Mouse (Mus musculus): ENCODE measurements around the gene Itga9. TPM values are rescaled to one million over a fixed set of nuclear protein-coding genes. Genes with fewer than 3 reads are reported as not detected.

Gene Itga9
- polyA plus RNA-seq, 1 experiment from 2014 or later, result 4.0 TPM

- H3K36me3 ChIP-seq, result no peaks in the 10 kb centered on the region
- H3K4me3 ChIP-seq, result no peak overlapping the region
- 53% methylated on average over 4 of the region's 4 CpGs for WGBS
- H3K27ac ChIP-seq (replicated peaks), result no peak overlapping the region
- no peaks in the 10 kb centered on the region for H3K9me3 ChIP-seq (replicated peaks)
- no peaks in the 10 kb centered on the region for H3K4me1 ChIP-seq
- no peaks in the 10 kb centered on the region for H3K27me3 ChIP-seq (ENCODE audit: low read depth, poor library complexity, severe bottlenecking)
- DNase-seq (ENCODE audit: low spot score), result peak; percentile 31
Observed at GRCm38 (mm10) chr9:118871089-118871488, 264.6 kb downstream of the Itga9 start.

DNA sequence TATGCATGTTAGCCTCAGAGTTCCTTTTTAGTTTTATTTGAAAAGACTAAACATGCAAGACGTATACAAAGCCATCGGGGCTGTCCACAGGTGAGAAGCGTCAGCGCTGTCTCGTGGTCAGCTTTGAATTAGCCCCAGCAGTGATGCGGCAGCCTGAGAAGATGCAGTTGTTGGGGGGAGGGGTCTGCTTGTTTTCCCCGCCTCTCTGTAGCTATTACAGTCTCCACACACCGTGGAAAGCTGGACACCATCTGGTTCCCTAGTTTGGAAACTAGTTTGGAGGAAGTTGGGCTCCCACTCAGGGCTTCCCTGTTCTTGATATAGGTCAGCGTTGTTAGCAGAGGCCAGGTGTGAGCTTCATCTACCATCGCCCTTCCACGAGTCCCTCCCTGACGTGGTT is 266.5 kb downstream of the Itga9 start:
- 85% methylated on average over 12 of the region's 12 CpGs for WGBS
- no peak for DNase-seq (ENCODE audit: low spot score)

DNA sequence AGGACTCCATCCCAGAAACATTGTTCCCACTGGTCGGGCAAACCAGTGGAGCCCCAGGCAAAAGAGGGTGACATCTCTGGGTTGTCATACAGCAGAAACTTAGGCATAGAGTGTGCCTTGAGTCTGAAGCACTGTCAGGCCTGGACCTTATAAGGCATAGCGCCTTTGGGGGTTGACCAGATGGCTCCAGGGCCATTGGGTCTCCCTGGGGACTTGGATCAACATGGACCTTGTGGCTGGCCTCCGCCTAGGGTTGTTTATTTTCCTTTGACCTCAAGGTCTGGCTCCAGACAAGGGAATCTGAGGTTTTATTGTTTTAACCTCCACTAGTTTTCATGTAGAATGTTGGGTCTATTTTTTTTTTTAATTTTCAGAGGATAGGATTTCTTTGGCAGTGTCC is 267.1 kb downstream of the Itga9 start:
- H3K27ac ChIP-seq (replicated peaks), result no peak overlapping the region
- WGBS, result 77% methylated on average over 3 of the region's 3 CpGs
- H3K4me1 ChIP-seq, result no peaks in the 10 kb centered on the region
- no peaks in the 10 kb centered on the region for H3K9me3 ChIP-seq (replicated peaks)
- no peaks in the 10 kb centered on the region for H3K27me3 ChIP-seq (ENCODE audit: low read depth, poor library complexity, severe bottlenecking)
- no peaks in the 10 kb centered on the region for H3K36me3 ChIP-seq
- DNase-seq (ENCODE audit: low spot score), result peak; percentile 24
- no peak overlapping the region for H3K4me3 ChIP-seq

More for the DNA sequence above, 266.5 kb downstream of the Itga9 start:
- Histone ChIP-seq H3K4me3 (no peak overlapping the region), H3K27ac (replicated peaks) (no peak overlapping the region), H3K36me3 (no peaks in the 10 kb centered on the region), H3K4me1 (no peaks in the 10 kb centered on the region), H3K9me3 (replicated peaks) (no peaks in the 10 kb centered on the region), H3K27me3 (ENCODE audit: low read depth, poor library complexity, severe bottlenecking) (no peaks in the 10 kb centered on the region)

DNA sequence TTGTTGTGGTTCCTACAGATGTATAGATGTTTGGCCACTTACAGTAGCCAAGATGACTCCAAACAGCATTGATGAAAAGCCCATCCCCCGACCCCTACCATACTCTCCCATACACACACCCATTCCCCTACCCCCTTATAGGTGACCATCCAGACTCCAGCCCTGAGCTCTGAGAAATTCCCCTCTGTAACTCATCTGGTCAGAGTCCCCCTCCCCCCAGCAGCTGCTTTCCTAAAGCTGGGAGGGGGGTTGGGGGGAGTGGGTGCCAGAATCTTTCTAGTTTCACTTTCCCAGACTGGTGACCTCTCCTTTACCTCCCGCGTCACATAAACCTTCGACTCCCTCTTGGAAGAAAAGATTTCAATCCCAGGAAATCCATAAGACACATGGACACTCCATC is 269.2 kb downstream of the Itga9 start:
- Histone ChIP-seq H3K9me3 (replicated peaks) (no peaks in the 10 kb centered on the region), H3K36me3 (no peaks in the 10 kb centered on the region), H3K27ac (replicated peaks) (no peak overlapping the region), H3K27me3 (ENCODE audit: low read depth, poor library complexity, severe bottlenecking) (no peaks in the 10 kb centered on the region), H3K4me3 (no peak overlapping the region), H3K4me1 (no peaks in the 10 kb centered on the region)
- 78% methylated on average over 4 of the region's 4 CpGs for WGBS
- DNase-seq (ENCODE audit: low spot score), result no peak

- no peak overlapping the region for H3K4me3 ChIP-seq
- 91% methylated on average over 10 of the region's 10 CpGs for WGBS
- DNase-seq (ENCODE audit: low spot score), result no peak
- H3K27me3 ChIP-seq (ENCODE audit: low read depth, poor library complexity, severe bottlenecking), result no peaks in the 10 kb centered on the region
- H3K4me1 ChIP-seq, result no peaks in the 10 kb centered on the region
- no peaks in the 10 kb centered on the region for H3K36me3 ChIP-seq
- H3K27ac ChIP-seq (replicated peaks), result no peak overlapping the region
- no peaks in the 10 kb centered on the region for H3K9me3 ChIP-seq (replicated peaks)
Observed at GRCm38 (mm10) chr9:118876902-118877301, 270.4 kb downstream of the Itga9 start.

DNA sequence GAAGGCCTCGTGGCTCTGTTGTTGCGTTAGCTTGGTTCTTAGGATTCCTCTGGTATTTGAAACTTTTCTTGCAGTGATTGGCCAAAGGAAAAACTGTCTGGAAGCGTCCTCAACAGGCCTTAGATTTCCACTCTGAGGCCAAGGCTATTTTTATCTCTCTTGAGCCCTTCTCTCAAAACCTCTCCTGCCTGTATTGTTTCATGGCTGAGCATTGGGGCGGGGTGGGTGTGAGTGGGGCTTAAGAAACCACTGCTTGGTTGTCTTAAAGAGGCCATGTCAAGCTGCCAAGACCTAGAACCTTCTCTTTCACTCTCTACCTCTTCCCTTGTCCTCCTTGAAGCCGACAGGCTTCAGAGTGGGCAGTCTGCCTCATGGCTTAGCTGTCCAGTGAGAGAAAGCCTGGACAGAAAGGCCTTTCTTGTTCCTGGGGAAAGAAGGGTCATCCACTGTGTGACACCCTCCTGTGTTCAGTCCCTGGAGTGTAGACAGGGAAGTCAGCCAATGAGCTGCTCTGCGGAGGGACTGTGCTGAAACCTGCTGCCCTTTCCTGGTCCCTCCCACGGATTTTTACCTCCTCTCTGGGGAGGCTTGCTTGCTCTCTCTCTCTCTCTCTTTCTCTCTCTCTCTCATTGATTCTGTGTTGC is 271.0 kb downstream of the Itga9 start:
- no peaks in the 10 kb centered on the region for H3K36me3 ChIP-seq
- H3K4me1 ChIP-seq, result no peaks in the 10 kb centered on the region
- no peak overlapping the region for H3K27ac ChIP-seq (replicated peaks)
- no peaks in the 10 kb centered on the region for H3K27me3 ChIP-seq (ENCODE audit: low read depth, poor library complexity, severe bottlenecking)
- no peak overlapping the region for H3K4me3 ChIP-seq
- WGBS, result 85% methylated on average over 7 of the region's 7 CpGs
- DNase-seq (ENCODE audit: low spot score), result no peak
- no peaks in the 10 kb centered on the region for H3K9me3 ChIP-seq (replicated peaks)

- Histone ChIP-seq H3K4me3 (no peak overlapping the region), H3K27me3 (ENCODE audit: low read depth, poor library complexity, severe bottlenecking) (no peaks in the 10 kb centered on the region), H3K27ac (replicated peaks) (no peak overlapping the region), H3K4me1 (no peaks in the 10 kb centered on the region), H3K9me3 (replicated peaks) (no peaks in the 10 kb centered on the region), H3K36me3 (no peaks in the 10 kb centered on the region)
- 90% methylated on average over 11 of the region's 11 CpGs for WGBS
- no peak for DNase-seq (ENCODE audit: low spot score)
Observed at GRCm38 (mm10) chr9:118878596-118878995, 272.1 kb downstream of the Itga9 start.

DNA sequence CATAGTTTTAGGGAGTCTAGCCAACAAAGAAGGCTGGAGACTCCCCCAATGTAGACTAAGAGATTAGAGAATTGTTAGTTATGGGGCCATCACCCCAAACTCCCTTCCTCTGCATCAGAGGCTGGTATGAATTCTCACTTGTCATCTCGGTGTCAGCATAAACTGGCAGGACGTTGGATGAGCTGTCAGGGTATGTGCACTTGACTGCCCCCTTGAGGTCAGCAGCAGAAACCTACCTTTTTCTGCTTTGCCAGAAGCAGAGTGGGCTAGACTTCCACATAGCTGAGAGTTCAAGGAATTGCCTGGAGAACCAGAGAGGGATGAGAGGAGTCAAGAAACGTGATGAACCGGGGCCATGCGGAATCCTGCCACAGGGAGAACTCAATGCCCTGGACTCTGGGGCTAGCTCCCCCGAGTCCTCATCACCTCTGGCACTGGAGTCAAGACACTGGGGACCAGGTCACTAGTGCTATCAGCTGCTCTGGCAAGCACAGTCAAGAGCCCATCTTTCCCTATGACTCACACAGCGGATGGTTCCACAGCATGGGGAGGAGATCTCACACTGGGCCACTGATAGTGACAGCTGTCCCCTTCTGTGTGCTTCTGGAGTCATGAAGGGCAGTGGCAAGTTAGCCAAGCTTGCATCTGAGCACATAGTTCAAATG is 274.9 kb downstream of the Itga9 start:
- DNase-seq (ENCODE audit: low spot score), result no peak
- no peaks in the 10 kb centered on the region for H3K36me3 ChIP-seq
- H3K4me3 ChIP-seq, result no peak overlapping the region
- H3K27me3 ChIP-seq (ENCODE audit: low read depth, poor library complexity, severe bottlenecking), result no peaks in the 10 kb centered on the region
- H3K27ac ChIP-seq (replicated peaks), result no peak overlapping the region
- H3K9me3 ChIP-seq (replicated peaks), result no peaks in the 10 kb centered on the region
- no peaks in the 10 kb centered on the region for H3K4me1 ChIP-seq
- WGBS, result 72% methylated on average over 7 of the region's 7 CpGs

DNA sequence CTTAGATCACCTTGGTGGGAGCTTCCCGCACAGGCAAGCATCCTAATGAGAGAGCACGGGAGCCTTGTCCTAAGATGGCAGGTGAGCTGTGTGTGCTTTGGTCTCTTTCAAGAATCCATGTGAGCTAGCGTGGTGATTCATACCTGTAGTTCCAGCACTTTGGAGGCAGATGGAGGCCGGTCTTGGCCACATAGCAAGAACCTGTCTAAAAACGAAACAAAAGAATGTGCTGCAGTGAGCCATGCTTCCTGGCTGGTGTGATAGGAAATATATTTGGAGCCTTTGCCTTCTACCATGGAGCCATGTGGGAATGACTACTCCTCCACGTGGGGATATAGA is 275.4 kb downstream of the Itga9 start:
- no peak overlapping the region for H3K27ac ChIP-seq (replicated peaks)

DNA sequence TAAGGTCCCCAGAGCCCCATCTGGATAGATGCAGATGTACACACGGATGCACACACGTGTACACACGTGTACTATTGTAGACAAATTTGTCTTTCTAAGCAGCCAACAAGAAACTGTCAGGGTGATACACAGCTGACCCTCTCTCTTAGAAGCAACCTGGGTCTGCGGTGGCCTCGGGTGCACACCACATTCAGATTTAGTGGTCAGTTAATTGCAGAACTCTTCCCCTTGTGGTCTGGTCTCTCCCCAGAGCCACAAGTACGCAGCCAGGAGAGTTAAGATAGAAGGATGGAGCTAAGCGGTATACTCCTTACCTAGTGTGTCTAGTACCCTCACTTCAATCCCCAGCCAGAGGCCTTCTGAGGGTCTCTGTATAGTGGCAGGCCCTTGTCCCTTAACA is 276.7 kb downstream of the Itga9 start:
- no peaks in the 10 kb centered on the region for H3K27me3 ChIP-seq (ENCODE audit: low read depth, poor library complexity, severe bottlenecking)
- no peaks in the 10 kb centered on the region for H3K36me3 ChIP-seq
- H3K27ac ChIP-seq (replicated peaks), result no peak overlapping the region
- 91% methylated on average over 7 of the region's 7 CpGs for WGBS
- DNase-seq (ENCODE audit: low spot score), result no peak
- H3K4me1 ChIP-seq, result no peaks in the 10 kb centered on the region
- H3K4me3 ChIP-seq, result no peak overlapping the region
- H3K9me3 ChIP-seq (replicated peaks), result no peaks in the 10 kb centered on the region

More for the DNA sequence above, 275.4 kb downstream of the Itga9 start:
- Histone ChIP-seq H3K4me1 (no peaks in the 10 kb centered on the region), H3K36me3 (no peaks in the 10 kb centered on the region), H3K4me3 (no peak overlapping the region), H3K9me3 (replicated peaks) (no peaks in the 10 kb centered on the region), H3K27me3 (ENCODE audit: low read depth, poor library complexity, severe bottlenecking) (no peaks in the 10 kb centered on the region)
- no peak for DNase-seq (ENCODE audit: low spot score)
- 91% methylated on average over 6 of the region's 6 CpGs for WGBS

DNA sequence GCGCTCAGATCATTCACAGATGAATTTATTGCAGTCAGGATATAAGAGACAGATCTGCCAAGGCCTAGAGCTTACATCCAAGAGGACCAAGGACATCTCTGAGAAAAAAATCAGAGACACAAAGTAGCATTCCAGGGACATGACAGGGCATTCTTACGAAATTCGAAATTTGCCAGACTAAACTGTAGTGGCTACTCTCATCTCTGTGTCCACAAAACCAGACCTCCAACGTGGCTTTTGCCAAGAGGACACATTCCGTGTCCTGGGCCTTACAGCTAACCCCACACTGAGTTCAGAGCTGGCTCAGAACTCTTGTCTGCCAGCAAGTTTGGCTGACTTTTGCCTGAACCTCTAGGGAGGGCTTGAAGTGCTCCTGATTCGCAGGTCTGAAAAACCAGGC is 279.3 kb downstream of the Itga9 start:
- H3K27ac ChIP-seq (replicated peaks), result no peak overlapping the region
- H3K36me3 ChIP-seq, result no peaks in the 10 kb centered on the region
- H3K4me3 ChIP-seq, result no peak overlapping the region
- no peaks in the 10 kb centered on the region for H3K27me3 ChIP-seq (ENCODE audit: low read depth, poor library complexity, severe bottlenecking)
- H3K4me1 ChIP-seq, result peaks cover 12% of the 10 kb centered on the region
- 83% methylated on average over 6 of the region's 6 CpGs for WGBS
- DNase-seq (ENCODE audit: low spot score), result no peak
- no peaks in the 10 kb centered on the region for H3K9me3 ChIP-seq (replicated peaks)

DNA sequence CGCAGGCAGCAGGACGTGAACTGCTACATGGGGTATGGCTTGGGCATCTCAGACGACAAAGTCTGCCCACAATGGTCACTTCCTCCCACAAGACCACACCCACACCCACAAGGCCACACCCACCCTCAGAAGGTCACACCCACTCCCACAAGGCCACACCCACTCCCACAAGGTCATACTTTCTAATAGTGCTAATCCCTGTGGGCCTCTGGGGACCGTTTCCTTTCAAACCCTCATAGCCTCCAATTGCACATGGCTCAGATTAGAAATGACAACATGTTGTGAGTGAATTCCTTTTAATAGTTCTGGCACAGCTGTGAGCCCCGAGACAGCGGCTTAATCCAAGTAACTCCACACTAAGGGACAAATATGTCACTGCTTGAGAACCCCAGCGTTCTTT is 280.7 kb downstream of the Itga9 start:
- no peak overlapping the region for H3K4me3 ChIP-seq
- H3K27ac ChIP-seq (replicated peaks), result no peak overlapping the region
- no peaks in the 10 kb centered on the region for H3K9me3 ChIP-seq (replicated peaks)
- no peak for DNase-seq (ENCODE audit: low spot score)
- H3K27me3 ChIP-seq (ENCODE audit: low read depth, poor library complexity, severe bottlenecking), result no peaks in the 10 kb centered on the region
- H3K4me1 ChIP-seq, result peaks cover 20% of the 10 kb centered on the region
- WGBS, result 84% methylated on average over 7 of the region's 7 CpGs
- H3K36me3 ChIP-seq, result no peaks in the 10 kb centered on the region

GRCm38 (mm10) chr9:118887734-118888133 is 281.2 kb downstream of the Itga9 start:
- Histone ChIP-seq H3K27me3 (ENCODE audit: low read depth, poor library complexity, severe bottlenecking) (no peaks in the 10 kb centered on the region), H3K4me3 (no peak overlapping the region), H3K27ac (replicated peaks) (no peak overlapping the region), H3K9me3 (replicated peaks) (no peaks in the 10 kb centered on the region), H3K4me1 (peaks cover 20% of the 10 kb centered on the region), H3K36me3 (no peaks in the 10 kb centered on the region)
- WGBS, result 90% methylated on average over 8 of the region's 8 CpGs
- no peak for DNase-seq (ENCODE audit: low spot score)

All from midbrain, embryonic 10.5 days (tissue).